Mouse (Mus musculus) spleen, adult 2 months (tissue): Measurements from ENCODE around the gene Wnt7b.

Source experiments
- CTCF ChIP-seq: fragments of 200-500 bp; IDR thresholded peaks from 2 replicates; pipeline ENCODE4 v1.5.1; 2011; ENCODE audit warnings: mild to moderate bottlenecking, inconsistent platforms; ENCODE audit not compliant: insufficient read depth, insufficient read length, insufficient replicate concordance; ENCODE audit errors: extremely low read depth
- POLR2A ChIP-seq: fragments of 200-500 bp; IDR thresholded peaks from 2 replicates; pipeline ENCODE4 v1.6.1; 2011; ENCODE audit warnings: low read depth, low read length, inconsistent platforms

DNA sequence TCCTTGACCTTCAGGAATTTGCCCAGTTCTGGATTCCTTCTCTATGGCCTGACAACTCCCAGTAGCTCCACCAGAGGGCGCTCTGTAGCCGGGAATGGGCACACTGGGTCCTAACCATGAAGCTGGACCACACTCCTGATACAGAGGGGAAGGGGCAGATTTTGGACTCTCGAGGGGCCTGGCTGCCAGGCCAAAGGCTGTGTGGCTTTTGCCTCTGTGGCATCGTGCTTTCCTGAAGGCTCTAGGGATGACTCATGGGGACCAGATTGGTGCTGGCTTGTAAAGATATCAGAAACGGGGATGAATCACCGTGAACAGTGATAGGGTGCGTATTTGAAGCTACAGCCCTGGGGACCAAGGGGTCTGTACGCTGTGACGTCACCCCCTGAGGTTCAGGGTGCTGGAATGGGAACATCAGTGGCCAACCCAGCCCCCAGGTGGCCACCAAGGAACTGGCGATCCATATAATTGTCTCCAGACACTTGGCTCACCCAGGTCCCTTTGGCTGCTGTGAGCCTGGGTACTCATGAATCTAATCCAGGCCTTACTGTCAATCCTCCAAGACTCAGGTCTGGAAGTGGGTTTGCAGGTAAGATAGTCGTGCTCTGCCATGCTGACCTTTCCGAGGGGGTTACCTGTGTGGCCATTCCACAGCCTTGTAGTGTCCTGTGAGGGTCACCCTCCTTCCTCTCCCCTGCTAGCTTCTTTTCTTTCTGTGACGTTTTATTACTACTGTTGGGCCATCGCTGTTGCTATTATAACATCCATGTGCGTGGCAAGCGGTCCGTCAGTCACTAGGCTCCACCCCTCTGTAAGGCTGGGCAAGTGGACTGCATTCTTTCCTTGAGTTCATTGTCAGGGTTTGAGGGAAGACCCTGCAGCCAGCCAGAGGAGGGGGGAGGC lies 17.0 kb upstream of the Wnt7b start:
- TF ChIP-seq CTCF (peak; percentile 78; the same call in 1 of the 2 replicates), POLR2A (no peak)
